Mouse (Mus musculus) hindbrain, embryonic 12.5 days (tissue): ENCODE measurements around the gene Pih1d2. TPM values are rescaled to one million over a fixed set of nuclear protein-coding genes. Genes with fewer than 3 reads are reported as not detected.

Experiments
- ATAC-seq: fragments of 200-750 bp; cut with Nextera tagmentation; 2 replicates; pipeline ENCODE4 v1.8.0; 2017; ENCODE audit warnings: moderate TSS enrichment; ENCODE audit not compliant: low FRiP score
- H3K27ac ChIP-seq: fragments of 300-500 bp; sonication (generic); 2 replicates; pipeline ENCODE4 v1.5.1; 2016; ENCODE audit warnings: mild to moderate bottlenecking
- H3K27me3 ChIP-seq: fragments of 300-500 bp; sonication (generic); 2 replicates; pipeline ENCODE4 v1.6.1; 2016; ENCODE audit warnings: mild to moderate bottlenecking
- H3K36me3 ChIP-seq: fragments of 300-500 bp; sonication (generic); 2 replicates; pipeline ENCODE4 v1.6.1; 2016; ENCODE audit warnings: mild to moderate bottlenecking
- H3K4me1 ChIP-seq: fragments of 300-500 bp; sonication (generic); 2 replicates; pipeline ENCODE4 v1.6.1; 2016
- H3K4me2 ChIP-seq: fragments of 300-500 bp; sonication (generic); replicated peaks from 2 replicates; pipeline ENCODE4 v1.6.1; 2016; ENCODE audit warnings: mild to moderate bottlenecking
- H3K4me3 ChIP-seq: fragments of 300-500 bp; sonication (generic); 2 replicates; pipeline ENCODE4 v1.5.1; 2016; ENCODE audit warnings: mild to moderate bottlenecking
- H3K9ac ChIP-seq: fragments of 300-500 bp; sonication (generic); 2 replicates; pipeline ENCODE4 v1.6.1; 2016; ENCODE audit warnings: mild to moderate bottlenecking, moderate library complexity
- H3K9me3 ChIP-seq: fragments of 300-500 bp; sonication (generic); replicated peaks from 2 replicates; pipeline ENCODE4 v1.6.1; 2016; ENCODE audit warnings: mild to moderate bottlenecking
- WGBS: fragments of 180-500 bp; shearing (Covaris S2); methylation state at CpG from one replicate; pipeline ENCODE4 v1.1.7; 2016; 5-methylcytosine and 5-hydroxymethylcytosine counted together
- polyA plus RNA-seq: library from polyadenylated mRNA; unstranded; fragments of >200 nt; fragmentation: Nextera tagmentation; extraction: Ambion mirVana; gene quantifications from 2 replicates; pipeline ENCODE4 v1.2.1, GENCODE M21; 2016

The Pih1d2 gene
- polyA plus RNA-seq, 1 experiment from 2014 or later = 8.8 TPM

GRCm38 (mm10) chr9:50634270-50634669 is 17.1 kb downstream of the Pih1d2 start:
- ATAC-seq = no peak
- no peak overlapping the region for H3K9ac ChIP-seq
- no peaks in the 10 kb centered on the region for H3K9me3 ChIP-seq
- WGBS = 95% methylated on average over 11 of the region's 11 CpGs
- no peak overlapping the region for H3K4me2 ChIP-seq
- H3K27me3 ChIP-seq = no peaks in the 10 kb centered on the region
- no peak overlapping the region for H3K27ac ChIP-seq
- no peak overlapping the region for H3K4me3 ChIP-seq
- peaks cover 41% of the 10 kb centered on the region for H3K36me3 ChIP-seq
- H3K4me1 ChIP-seq = no peaks in the 10 kb centered on the region

GRCm38 (mm10) chr9:50646826-50647370 is 29.8 kb downstream of the Pih1d2 start:
- H3K4me3 ChIP-seq = no peak overlapping the region

GRCm38 (mm10) chr9:50650503-50650902 is 33.4 kb downstream of the Pih1d2 start:
- no peak overlapping the region for H3K4me2 ChIP-seq
- H3K36me3 ChIP-seq = peaks cover 82% of the 10 kb centered on the region
- no peaks in the 10 kb centered on the region for H3K4me1 ChIP-seq
- no peak overlapping the region for H3K9ac ChIP-seq
- no peaks in the 10 kb centered on the region for H3K9me3 ChIP-seq
- ATAC-seq = no peak
- WGBS = 97% methylated on average over 10 of the region's 10 CpGs
- no peak overlapping the region for H3K4me3 ChIP-seq
- no peak overlapping the region for H3K27ac ChIP-seq
- no peaks in the 10 kb centered on the region for H3K27me3 ChIP-seq

More at GRCm38 (mm10) chr9:50646826-50647370, 29.8 kb downstream of the Pih1d2 start:
- H3K9ac ChIP-seq = no peak overlapping the region
- no peaks in the 10 kb centered on the region for H3K9me3 ChIP-seq
- no peaks in the 10 kb centered on the region for H3K27me3 ChIP-seq
- H3K4me2 ChIP-seq = no peak overlapping the region
- peaks cover 81% of the 10 kb centered on the region for H3K36me3 ChIP-seq
- H3K27ac ChIP-seq = no peak overlapping the region
- WGBS = 77% methylated on average over 10 of the region's 10 CpGs
- no peaks in the 10 kb centered on the region for H3K4me1 ChIP-seq
- no peak for ATAC-seq

- 0 out of 2 replicates have a peak overlapping the region, but pooled peaks have one; percentile 86 for H3K27ac ChIP-seq
- H3K27me3 ChIP-seq = no peaks in the 10 kb centered on the region
- H3K9me3 ChIP-seq = no peaks in the 10 kb centered on the region
- peaks cover 36% of the 10 kb centered on the region for H3K36me3 ChIP-seq
- no peak for ATAC-seq
- WGBS = 25% methylated on average over 5 of the region's 5 CpGs
- peak overlapping the region; percentile 78 for H3K4me2 ChIP-seq
- peaks cover 18% of the 10 kb centered on the region for H3K4me1 ChIP-seq
- peak overlapping the region; percentile 73 for H3K4me3 ChIP-seq
- H3K9ac ChIP-seq = peak overlapping the region; percentile 91
Measured at GRCm38 (mm10) chr9:50658391-50658790, 41.3 kb downstream of the Pih1d2 start.

GRCm38 (mm10) chr9:50658941-50659388 is 41.8 kb downstream of the Pih1d2 start:
- Histone ChIP-seq H3K27ac (peak overlapping the region; percentile 86), H3K36me3 (peaks cover 30% of the 10 kb centered on the region), H3K27me3 (no peaks in the 10 kb centered on the region), H3K4me2 (peak overlapping the region; percentile 78), H3K4me3 (peak overlapping the region; percentile 73), H3K4me1 (peaks cover 18% of the 10 kb centered on the region), H3K9me3 (no peaks in the 10 kb centered on the region), H3K9ac (peak overlapping the region; percentile 91)
- 0% methylated on average over 22 of the region's 28 CpGs for WGBS
- peak; percentile 88 for ATAC-seq

GRCm38 (mm10) chr9:50659392-50660217 is 42.5 kb downstream of the Pih1d2 start, which contains the start of gene Dlat:
TSS of gene Dlat (minus strand) at chr9:50659780.
- under 1% methylated on average over 63 of the region's 63 CpGs for WGBS
- H3K36me3 ChIP-seq = peaks cover 29% of the 10 kb centered on the region

GRCm38 (mm10) chr9:50660431-50660830 is 43.3 kb downstream of the Pih1d2 start:
- Histone ChIP-seq H3K36me3 (peaks cover 31% of the 10 kb centered on the region), H3K27me3 (no peaks in the 10 kb centered on the region), H3K9ac (no peak overlapping the region), H3K4me3 (peak overlapping the region; percentile 73), H3K4me2 (peak overlapping the region; percentile 78), H3K9me3 (no peaks in the 10 kb centered on the region), H3K4me1 (peaks cover 18% of the 10 kb centered on the region), H3K27ac (no peak overlapping the region)
- 21% methylated on average over 12 of the region's 12 CpGs for WGBS
- no peak for ATAC-seq

More at GRCm38 (mm10) chr9:50659392-50660217, 42.5 kb downstream of the Pih1d2 start, which contains the start of gene Dlat:
- Histone ChIP-seq H3K27me3 (no peaks in the 10 kb centered on the region), H3K27ac (peak within 1 kb of the TSS; percentile 86), H3K4me2 (peak within 1 kb of the TSS; percentile 78), H3K4me1 (peaks cover 18% of the 10 kb centered on the region), H3K9ac (peak within 1 kb of the TSS; percentile 91), H3K9me3 (no peaks in the 10 kb centered on the region), H3K4me3 (peak within 1 kb of the TSS; percentile 73)
- ATAC-seq = peak; percentile 92

- peaks cover 42% of the 10 kb centered on the region for H3K36me3 ChIP-seq
- no peaks in the 10 kb centered on the region for H3K9me3 ChIP-seq
- no peaks in the 10 kb centered on the region for H3K27me3 ChIP-seq
- H3K4me3 ChIP-seq = no peak overlapping the region
- H3K4me2 ChIP-seq = no peak overlapping the region
- H3K9ac ChIP-seq = no peak overlapping the region
- no peak overlapping the region for H3K27ac ChIP-seq
- WGBS = 90% methylated on average over 5 of the region's 5 CpGs
- peaks cover 4% of the 10 kb centered on the region for H3K4me1 ChIP-seq
- no peak for ATAC-seq
Measured at GRCm38 (mm10) chr9:50664826-50665225, 47.7 kb downstream of the Pih1d2 start.

GRCm38 (mm10) chr9:50666442-50666841 is 49.3 kb downstream of the Pih1d2 start:
- no peaks in the 10 kb centered on the region for H3K4me1 ChIP-seq
- H3K4me3 ChIP-seq = no peak overlapping the region
- H3K27ac ChIP-seq = no peak overlapping the region
- no peak for ATAC-seq
- H3K4me2 ChIP-seq = no peak overlapping the region
- whole genome bisulfite sequencing = 89% methylated on average over 6 of the region's 6 CpGs
- no peaks in the 10 kb centered on the region for H3K27me3 ChIP-seq
- peaks cover 42% of the 10 kb centered on the region for H3K36me3 ChIP-seq
- H3K9ac ChIP-seq = no peak overlapping the region
- no peaks in the 10 kb centered on the region for H3K9me3 ChIP-seq

GRCm38 (mm10) chr9:50667579-50668498 is 50.7 kb downstream of the Pih1d2 start:
- H3K27me3 ChIP-seq = no peaks in the 10 kb centered on the region
- H3K4me2 ChIP-seq = no peak overlapping the region
- no peak overlapping the region for H3K9ac ChIP-seq
- no peak for ATAC-seq
- H3K9me3 ChIP-seq = no peaks in the 10 kb centered on the region
- H3K36me3 ChIP-seq = peaks cover 42% of the 10 kb centered on the region
- H3K4me3 ChIP-seq = no peak overlapping the region
- H3K27ac ChIP-seq = no peak overlapping the region
- no peaks in the 10 kb centered on the region for H3K4me1 ChIP-seq
- 82% methylated on average over 8 of the region's 8 CpGs for WGBS

- ATAC-seq = no peak
- 38% methylated on average over 5 of the region's 5 CpGs for WGBS
- H3K4me2 ChIP-seq = no peak overlapping the region
Measured at GRCm38 (mm10) chr9:50670690-50671089, 53.6 kb downstream of the Pih1d2 start.

More at GRCm38 (mm10) chr9:50670690-50671089, 53.6 kb downstream of the Pih1d2 start:
- Histone ChIP-seq H3K27ac (no peak overlapping the region), H3K27me3 (no peaks in the 10 kb centered on the region), H3K9ac (no peak overlapping the region), H3K36me3 (peaks cover 28% of the 10 kb centered on the region), H3K4me3 (no peak overlapping the region), H3K9me3 (no peaks in the 10 kb centered on the region), H3K4me1 (no peaks in the 10 kb centered on the region)
